Mouse (Mus musculus): ENCODE measurements around the gene Gpr153. TPM values are rescaled to one million over a fixed set of nuclear protein-coding genes. Genes with fewer than 3 reads are reported as not detected.

The Gpr153 gene
- polyA plus RNA-seq, 1 experiment from 2014 or later, result 6.2 TPM

- peak; percentile 88 for ATAC-seq
- H3K9me3 ChIP-seq (ENCODE audit: control insufficient read depth, low read length), result no peaks in the 10 kb centered on the region
- H3K27me3 ChIP-seq (replicated peaks; ENCODE audit: control insufficient read depth, insufficient read depth, low read length), result peaks cover 71% of the 10 kb centered on the region
- peak overlapping the region; percentile 26; the same call in 1 of the 2 replicates for H3K9ac ChIP-seq (replicated peaks; ENCODE audit: low read depth, low read length)
- no peak overlapping the region for H3K27ac ChIP-seq (ENCODE audit: low read length)
- peaks cover 33% of the 10 kb centered on the region for H3K4me1 ChIP-seq (replicated peaks; ENCODE audit: control insufficient read depth, insufficient read depth, low read length)
- H3K4me2 ChIP-seq (ENCODE audit: low read length), result peak overlapping the region; percentile 64
- no peaks in the 10 kb centered on the region for H3K36me3 ChIP-seq (ENCODE audit: control insufficient read depth, insufficient read depth)
- 4% methylated on average over 70 of the region's 70 CpGs for WGBS
- H3K4me3 ChIP-seq (replicated peaks; ENCODE audit: low read length), result peak overlapping the region; percentile 42
Measured at GRCm38 (mm10) chr4:152283186-152283950, 9.3 kb downstream of the Gpr153 start.

- H3K9ac ChIP-seq (replicated peaks; ENCODE audit: low read depth, low read length), result no peak overlapping the region
- no peak overlapping the region for H3K4me2 ChIP-seq (ENCODE audit: low read length)
- H3K27me3 ChIP-seq (replicated peaks; ENCODE audit: control insufficient read depth, insufficient read depth, low read length), result peaks cover 83% of the 10 kb centered on the region
- no peaks in the 10 kb centered on the region for H3K36me3 ChIP-seq (ENCODE audit: control insufficient read depth, insufficient read depth)
- H3K9me3 ChIP-seq (ENCODE audit: control insufficient read depth, low read length), result no peaks in the 10 kb centered on the region
- H3K4me3 ChIP-seq (replicated peaks; ENCODE audit: low read length), result no peak overlapping the region
- H3K4me1 ChIP-seq (replicated peaks; ENCODE audit: control insufficient read depth, insufficient read depth, low read length), result peaks cover 39% of the 10 kb centered on the region
- 3% methylated on average over 10 of the region's 10 CpGs for WGBS
- no peak for ATAC-seq
- H3K27ac ChIP-seq (ENCODE audit: low read length), result no peak overlapping the region
Measured at GRCm38 (mm10) chr4:152285505-152285904, 11.5 kb downstream of the Gpr153 start.

GRCm38 (mm10) chr4:152286183-152286582 lies 12.2 kb downstream of the Gpr153 start:
- no peaks in the 10 kb centered on the region for H3K36me3 ChIP-seq (ENCODE audit: control insufficient read depth, insufficient read depth)
- H3K4me2 ChIP-seq (ENCODE audit: low read length), result peak overlapping the region; percentile 69
- H3K9ac ChIP-seq (replicated peaks; ENCODE audit: low read depth, low read length), result peak overlapping the region; percentile 57
- H3K9me3 ChIP-seq (ENCODE audit: control insufficient read depth, low read length), result no peaks in the 10 kb centered on the region
- H3K4me3 ChIP-seq (replicated peaks; ENCODE audit: low read length), result peak overlapping the region; percentile 49
- peaks cover 43% of the 10 kb centered on the region for H3K4me1 ChIP-seq (replicated peaks; ENCODE audit: control insufficient read depth, insufficient read depth, low read length)
- no peak overlapping the region for H3K27ac ChIP-seq (ENCODE audit: low read length)
- ATAC-seq, result peak; percentile 26
- peaks cover 83% of the 10 kb centered on the region for H3K27me3 ChIP-seq (replicated peaks; ENCODE audit: control insufficient read depth, insufficient read depth, low read length)
- WGBS, result 1% methylated on average over 32 of the region's 32 CpGs

GRCm38 (mm10) chr4:152286887-152287286 lies 12.9 kb downstream of the Gpr153 start:
- ATAC-seq, result no peak
- Histone ChIP-seq H3K9ac (replicated peaks; ENCODE audit: low read depth, low read length) (peak overlapping the region; percentile 57), H3K4me3 (replicated peaks; ENCODE audit: low read length) (peak overlapping the region; percentile 49), H3K4me1 (replicated peaks; ENCODE audit: control insufficient read depth, insufficient read depth, low read length) (peaks cover 43% of the 10 kb centered on the region), H3K4me2 (ENCODE audit: low read length) (peak overlapping the region; percentile 69), H3K36me3 (ENCODE audit: control insufficient read depth, insufficient read depth) (no peaks in the 10 kb centered on the region), H3K27me3 (replicated peaks; ENCODE audit: control insufficient read depth, insufficient read depth, low read length) (peaks cover 83% of the 10 kb centered on the region), H3K27ac (ENCODE audit: low read length) (no peak overlapping the region), H3K9me3 (ENCODE audit: control insufficient read depth, low read length) (no peaks in the 10 kb centered on the region)
- WGBS, result 2% methylated on average over 26 of the region's 26 CpGs

- H3K4me2 ChIP-seq (ENCODE audit: low read length), result no peak overlapping the region
- no peaks in the 10 kb centered on the region for H3K9me3 ChIP-seq (ENCODE audit: control insufficient read depth, low read length)
- no peak for ATAC-seq
- H3K27me3 ChIP-seq (replicated peaks; ENCODE audit: control insufficient read depth, insufficient read depth, low read length), result peaks cover 82% of the 10 kb centered on the region
- no peak overlapping the region for H3K4me3 ChIP-seq (replicated peaks; ENCODE audit: low read length)
- 9% methylated on average over 19 of the region's 19 CpGs for WGBS
- no peak overlapping the region for H3K27ac ChIP-seq (ENCODE audit: low read length)
- H3K36me3 ChIP-seq (ENCODE audit: control insufficient read depth, insufficient read depth), result no peaks in the 10 kb centered on the region
- H3K9ac ChIP-seq (replicated peaks; ENCODE audit: low read depth, low read length), result no peak overlapping the region
- H3K4me1 ChIP-seq (replicated peaks; ENCODE audit: control insufficient read depth, insufficient read depth, low read length), result peaks cover 43% of the 10 kb centered on the region
Measured at GRCm38 (mm10) chr4:152287317-152288120, 13.5 kb downstream of the Gpr153 start.

- no peaks in the 10 kb centered on the region for H3K9me3 ChIP-seq (ENCODE audit: control insufficient read depth, low read length)
- H3K4me1 ChIP-seq (replicated peaks; ENCODE audit: control insufficient read depth, insufficient read depth, low read length), result peaks cover 35% of the 10 kb centered on the region
- no peak overlapping the region for H3K9ac ChIP-seq (replicated peaks; ENCODE audit: low read depth, low read length)
- H3K27ac ChIP-seq (ENCODE audit: low read length), result no peak overlapping the region
- H3K36me3 ChIP-seq (ENCODE audit: control insufficient read depth, insufficient read depth), result no peaks in the 10 kb centered on the region
- 36% methylated on average over 18 of the region's 18 CpGs for WGBS
- no peak for ATAC-seq
- no peak overlapping the region for H3K4me3 ChIP-seq (replicated peaks; ENCODE audit: low read length)
- H3K4me2 ChIP-seq (ENCODE audit: low read length), result no peak overlapping the region
- H3K27me3 ChIP-seq (replicated peaks; ENCODE audit: control insufficient read depth, insufficient read depth, low read length), result peaks cover 84% of the 10 kb centered on the region
Measured at GRCm38 (mm10) chr4:152288398-152288945, 14.4 kb downstream of the Gpr153 start.

- peak overlapping the region; percentile 57 for H3K9ac ChIP-seq (replicated peaks; ENCODE audit: low read depth, low read length)
- no peaks in the 10 kb centered on the region for H3K9me3 ChIP-seq (ENCODE audit: control insufficient read depth, low read length)
- no peak overlapping the region for H3K27ac ChIP-seq (ENCODE audit: low read length)
- peaks cover 34% of the 10 kb centered on the region for H3K4me1 ChIP-seq (replicated peaks; ENCODE audit: control insufficient read depth, insufficient read depth, low read length)
- H3K4me3 ChIP-seq (replicated peaks; ENCODE audit: low read length), result peak overlapping the region; percentile 36
- no peaks in the 10 kb centered on the region for H3K36me3 ChIP-seq (ENCODE audit: control insufficient read depth, insufficient read depth)
- H3K4me2 ChIP-seq (ENCODE audit: low read length), result peak overlapping the region; percentile 64
- WGBS, result under 1% methylated on average over 39 of the region's 39 CpGs
- ATAC-seq, result peak; percentile 24
- H3K27me3 ChIP-seq (replicated peaks; ENCODE audit: control insufficient read depth, insufficient read depth, low read length), result peaks cover 79% of the 10 kb centered on the region
Measured at GRCm38 (mm10) chr4:152290385-152290784, 16.4 kb downstream of the Gpr153 start.

GRCm38 (mm10) chr4:152290991-152291390 lies 17.0 kb downstream of the Gpr153 start:
- no peaks in the 10 kb centered on the region for H3K36me3 ChIP-seq (ENCODE audit: control insufficient read depth, insufficient read depth)
- no peak for ATAC-seq
- no peak overlapping the region for H3K27ac ChIP-seq (ENCODE audit: low read length)
- no peak overlapping the region for H3K9ac ChIP-seq (replicated peaks; ENCODE audit: low read depth, low read length)
- H3K4me2 ChIP-seq (ENCODE audit: low read length), result peak overlapping the region; percentile 64; the same call in 1 of the 2 replicates
- no peak overlapping the region for H3K4me3 ChIP-seq (replicated peaks; ENCODE audit: low read length)
- H3K27me3 ChIP-seq (replicated peaks; ENCODE audit: control insufficient read depth, insufficient read depth, low read length), result peaks cover 79% of the 10 kb centered on the region
- peaks cover 32% of the 10 kb centered on the region for H3K4me1 ChIP-seq (replicated peaks; ENCODE audit: control insufficient read depth, insufficient read depth, low read length)
- H3K9me3 ChIP-seq (ENCODE audit: control insufficient read depth, low read length), result no peaks in the 10 kb centered on the region
- WGBS, result 4% methylated on average over 11 of the region's 11 CpGs

- ATAC-seq, result no peak
- WGBS, result 13% methylated on average over 6 of the region's 6 CpGs
- H3K9me3 ChIP-seq (ENCODE audit: control insufficient read depth, low read length), result no peaks in the 10 kb centered on the region
- H3K27ac ChIP-seq (ENCODE audit: low read length), result no peak within 1 kb of the TSS
- H3K27me3 ChIP-seq (replicated peaks; ENCODE audit: control insufficient read depth, insufficient read depth, low read length), result peaks cover 76% of the 10 kb centered on the region
- H3K9ac ChIP-seq (replicated peaks; ENCODE audit: low read depth, low read length), result peak within 1 kb of the TSS; percentile 57
- H3K4me1 ChIP-seq (replicated peaks; ENCODE audit: control insufficient read depth, insufficient read depth, low read length), result peaks cover 29% of the 10 kb centered on the region
- peak within 1 kb of the TSS; percentile 36 for H3K4me3 ChIP-seq (replicated peaks; ENCODE audit: low read length)
- peak within 1 kb of the TSS; percentile 64 for H3K4me2 ChIP-seq (ENCODE audit: low read length)
- H3K36me3 ChIP-seq (ENCODE audit: control insufficient read depth, insufficient read depth), result no peaks in the 10 kb centered on the region
Measured at GRCm38 (mm10) chr4:152291562-152291961, 17.5 kb downstream of the Gpr153 start, which contains the start of gene Hes3. Gene Hes3, minus strand, starts transcription at chr4:152291662.

All from forebrain, embryonic 16.5 days (tissue).